Mouse (Mus musculus) mesoderm, embryonic 11.5 days (tissue): ENCODE measurements at regions not wholly inside any gene's neighbourhood (a gene's known extent, or its start where the extent isn't known, plus 50 kb on each side); places are given as distances from the start of the nearest gene placed in this dataset.

Source experiments
- DNase-seq: peaks from one replicate; pipeline ENCODE4 v3.0.0-alpha.2; 2012; ENCODE audit warnings: low read depth, low spot score

GRCm38 (mm10) chr13:16668652-16669051, 657.0 kb downstream of the Inhba start:
- DNase-seq, result no peak

- DNase-seq, result no peak
Observed at GRCm38 (mm10) chr13:16669281-16669680, 657.6 kb downstream of the Inhba start.

GRCm38 (mm10) chr13:16670047-16670733, 658.5 kb downstream of the Inhba start:
- DNase-seq, result no peak

- DNase-seq, result no peak
Observed at GRCm38 (mm10) chr13:16670736-16671135, 659.1 kb downstream of the Inhba start.

DNA sequence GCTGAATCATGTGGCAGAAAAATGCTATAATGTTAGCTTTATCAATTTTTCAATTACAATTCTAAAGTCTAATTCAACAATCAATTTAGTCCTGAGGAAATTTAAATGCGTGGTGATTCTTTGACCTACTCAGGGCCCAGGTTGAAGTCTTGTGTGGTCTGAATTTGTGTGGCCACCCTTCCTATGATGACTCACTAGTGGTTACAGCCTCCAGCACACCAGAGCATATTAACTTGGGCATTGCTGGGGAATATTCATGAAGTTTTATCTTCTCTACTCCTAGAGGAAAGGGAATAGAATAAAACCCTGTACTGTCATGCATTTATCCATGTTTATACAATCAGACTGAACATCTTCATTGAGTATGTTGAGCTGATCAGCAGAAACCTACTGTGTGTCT, 665.2 kb downstream of the Inhba start:
- no peak for DNase-seq

DNA sequence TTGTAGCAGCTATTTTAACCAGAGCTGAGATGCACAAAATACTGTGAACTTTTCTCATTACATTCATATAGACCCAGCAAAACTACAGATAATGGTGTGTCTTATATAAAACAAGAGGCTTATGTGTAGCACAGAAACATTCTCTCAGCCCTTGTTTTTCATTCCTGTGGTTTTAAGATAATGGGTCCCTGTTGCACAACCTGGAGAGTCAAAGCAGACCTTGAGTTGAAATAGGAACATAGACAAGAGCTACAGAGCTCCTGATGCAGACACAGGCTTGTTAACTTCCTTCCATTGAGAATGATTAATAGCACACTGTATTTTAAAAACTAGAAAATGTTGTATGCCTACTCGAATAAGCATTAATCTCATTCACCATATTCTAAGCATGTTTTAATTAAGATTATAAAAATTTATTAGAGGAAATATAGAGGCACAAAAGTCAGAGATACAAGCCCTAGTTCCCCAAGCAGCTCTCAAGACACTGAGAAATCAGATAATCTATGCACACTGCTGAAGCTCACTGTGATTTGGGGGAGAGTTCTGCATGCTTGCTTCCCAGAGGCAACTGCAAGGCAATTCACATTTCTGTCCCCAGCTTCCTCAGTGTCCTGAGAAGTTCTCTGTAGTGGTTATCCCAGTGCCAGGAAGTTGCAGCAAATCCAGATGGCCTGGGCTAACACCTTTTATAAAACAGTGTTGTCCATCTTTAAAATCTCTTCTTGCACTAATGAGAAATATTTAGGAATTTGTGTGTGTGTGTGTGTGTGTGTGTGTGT, 666.8 kb downstream of the Inhba start:
- no peak for DNase-seq

DNA sequence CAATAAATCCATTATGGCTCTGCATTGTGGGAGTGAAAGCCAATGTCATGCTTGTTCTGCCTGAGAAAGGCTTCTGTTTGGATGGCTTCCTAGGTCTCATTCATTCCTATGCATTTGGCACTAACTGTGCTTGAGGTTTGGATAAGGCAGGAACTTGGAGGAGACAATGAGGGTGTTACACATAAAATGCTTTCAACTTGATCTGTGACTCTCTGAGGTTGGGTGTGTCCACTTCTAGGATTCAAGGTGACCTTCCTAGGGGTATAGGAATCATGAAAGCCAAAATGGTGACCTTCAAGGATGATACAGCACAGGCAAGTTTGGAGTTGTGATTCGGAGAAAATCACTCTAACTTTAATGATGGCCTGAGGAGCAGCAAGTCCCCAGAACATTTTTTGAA, 682.5 kb downstream of the Inhba start:
- DNase-seq, result no peak

GRCm38 (mm10) chr13:16700934-16701333, 689.3 kb downstream of the Inhba start:
- DNase-seq, result no peak

DNA sequence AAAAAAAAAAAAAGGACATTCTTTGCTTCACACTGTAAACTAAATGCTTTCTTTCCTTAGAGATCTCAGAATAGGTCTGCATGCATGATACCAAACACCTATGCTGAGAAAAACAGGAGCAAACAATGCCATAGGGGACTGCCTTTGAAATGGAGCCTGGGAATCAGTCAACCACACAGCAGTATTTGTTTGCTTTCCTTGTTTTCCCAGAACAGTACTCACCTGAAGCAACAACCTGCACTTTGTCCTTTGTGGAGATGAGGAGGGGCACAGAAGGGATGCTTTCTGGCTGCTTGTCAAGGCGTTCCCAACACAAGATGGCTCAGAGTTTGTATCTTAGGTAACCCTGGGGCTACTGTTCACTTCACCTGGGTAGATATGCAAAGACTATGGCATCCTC, 690.5 kb downstream of the Inhba start:
- no peak for DNase-seq

DNA sequence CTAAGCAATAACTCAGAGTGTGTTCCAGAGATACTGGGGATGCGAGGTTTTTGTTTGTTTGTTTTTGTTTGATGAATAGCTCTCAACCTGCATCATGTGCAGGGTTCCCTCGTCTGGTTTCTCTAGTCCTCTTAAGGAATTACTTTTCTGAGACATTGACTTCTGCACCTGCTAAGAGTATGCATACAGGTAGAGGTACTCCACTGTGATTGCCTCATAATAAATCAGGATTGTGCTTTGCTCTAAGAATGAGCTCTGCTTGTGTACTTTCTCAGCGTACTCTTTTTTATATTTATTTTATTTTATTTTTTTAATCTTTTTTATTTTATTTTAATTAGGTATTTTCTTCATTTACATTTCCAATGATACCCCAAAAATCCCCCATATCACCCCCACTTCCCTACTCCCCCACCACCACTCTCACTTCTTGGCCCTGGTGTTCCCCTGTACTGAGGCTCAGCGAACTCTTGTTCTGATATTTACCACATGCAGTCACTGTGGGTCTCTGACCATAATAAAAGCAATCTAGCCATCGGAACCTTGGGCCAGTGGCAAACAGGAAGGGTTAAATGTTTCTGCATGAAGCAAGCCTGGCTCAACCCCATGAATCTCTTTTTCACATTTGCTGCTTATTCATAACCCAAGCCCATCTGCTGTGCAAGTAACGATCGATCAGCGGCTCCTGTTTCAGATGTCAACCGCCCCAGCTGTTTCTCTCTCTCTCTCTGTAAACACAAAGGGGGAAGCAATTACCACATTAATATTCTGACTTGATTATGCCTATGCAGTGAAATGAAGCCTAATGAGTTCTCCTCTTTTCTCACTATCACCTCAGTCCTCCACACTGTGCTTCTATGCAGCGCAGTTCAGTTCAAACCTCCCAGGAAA, 693.8 kb downstream of the Inhba start:
- peak; percentile 32 for DNase-seq

GRCm38 (mm10) chr13:16706105-16706442, 694.4 kb downstream of the Inhba start:
- no peak for DNase-seq

- no peak for DNase-seq
Observed at GRCm38 (mm10) chr13:16715296-16715960, 703.8 kb downstream of the Inhba start.

DNA sequence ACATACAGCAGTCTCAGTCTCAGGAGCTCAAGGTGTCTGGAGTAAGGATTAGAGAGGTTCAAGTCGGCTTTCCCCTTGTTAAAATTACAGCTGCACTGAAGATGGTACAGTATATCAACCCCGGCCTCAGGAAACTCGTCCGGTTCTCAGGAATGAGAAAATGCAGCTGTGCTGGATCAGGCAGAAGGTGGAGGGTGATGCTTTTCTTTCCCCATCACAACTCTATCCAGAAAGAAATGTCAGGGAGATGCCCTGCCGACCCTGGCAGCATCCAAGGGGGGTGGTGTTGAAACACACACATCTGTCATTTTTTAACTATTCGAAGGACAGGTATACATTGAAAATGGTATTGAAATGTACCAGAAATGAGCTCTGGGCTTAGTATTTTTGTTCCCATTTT, 704.7 kb downstream of the Inhba start:
- peak; percentile 14 for DNase-seq

- no peak for DNase-seq
Observed at GRCm38 (mm10) chr13:16716796-16717749, 705.4 kb downstream of the Inhba start.

DNA sequence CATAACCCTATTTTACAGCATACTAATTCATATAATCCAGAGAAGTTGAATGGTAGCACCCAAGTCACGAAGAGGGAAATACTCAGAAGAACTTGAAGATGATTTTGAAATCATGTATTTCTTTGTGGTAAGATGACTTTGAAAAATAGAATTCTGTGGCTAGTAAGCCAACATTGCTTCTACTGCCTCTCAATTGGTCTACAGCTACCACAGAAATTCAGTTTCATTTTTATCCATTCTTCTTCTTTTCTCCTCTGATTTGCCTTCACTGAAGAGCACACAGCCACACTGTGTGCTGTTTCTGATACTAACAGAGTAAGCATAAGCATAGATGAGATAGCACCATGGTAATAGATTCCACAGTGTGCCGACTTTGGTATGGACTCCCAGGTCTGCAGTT, 708.4 kb downstream of the Inhba start:
- no peak for DNase-seq

- DNase-seq, result no peak
Observed at GRCm38 (mm10) chr13:16725350-16725749, 713.7 kb downstream of the Inhba start.

DNA sequence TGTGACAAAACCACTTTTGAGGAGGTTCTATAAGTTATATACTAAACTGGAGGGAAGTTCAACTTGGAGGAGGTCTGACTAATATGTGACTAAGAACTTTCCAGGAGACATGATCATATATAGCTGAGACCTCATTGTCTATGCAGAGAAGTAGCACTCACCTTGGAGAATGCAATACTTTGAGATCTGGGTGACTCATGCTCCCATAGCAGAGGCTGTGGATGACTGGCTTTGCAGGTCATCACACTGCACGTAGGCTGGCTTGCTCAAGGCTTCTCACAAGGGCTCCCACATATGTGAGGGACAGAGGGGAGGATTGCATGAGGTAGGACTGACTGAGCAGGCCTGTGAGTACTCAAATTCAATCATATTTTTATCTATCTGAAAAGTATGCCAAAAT, 726.7 kb downstream of the Inhba start:
- no peak for DNase-seq

GRCm38 (mm10) chr13:16739563-16739962, 727.9 kb downstream of the Inhba start:
- no peak for DNase-seq

GRCm38 (mm10) chr13:16744237-16744636, 732.6 kb downstream of the Inhba start:
- no peak for DNase-seq

DNA sequence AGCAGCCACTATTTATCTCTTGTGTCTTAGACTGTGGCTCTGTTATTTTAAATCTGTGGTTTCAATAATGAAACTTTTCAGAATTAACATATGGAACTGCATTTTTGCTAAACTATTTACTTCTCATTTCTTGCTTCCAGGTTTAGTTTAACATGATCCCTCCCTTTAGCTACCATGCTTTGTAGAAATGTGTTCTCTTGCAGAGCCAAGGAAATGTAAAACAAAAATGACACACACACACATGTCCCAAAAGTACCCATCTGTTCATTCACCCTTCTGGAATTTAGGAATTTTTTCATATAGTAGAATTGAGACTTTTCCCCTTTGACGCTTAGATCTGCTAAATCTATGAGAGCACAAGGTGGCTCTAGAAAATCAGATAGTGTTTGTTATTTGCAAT, 734.0 kb downstream of the Inhba start:
- no peak for DNase-seq

DNA sequence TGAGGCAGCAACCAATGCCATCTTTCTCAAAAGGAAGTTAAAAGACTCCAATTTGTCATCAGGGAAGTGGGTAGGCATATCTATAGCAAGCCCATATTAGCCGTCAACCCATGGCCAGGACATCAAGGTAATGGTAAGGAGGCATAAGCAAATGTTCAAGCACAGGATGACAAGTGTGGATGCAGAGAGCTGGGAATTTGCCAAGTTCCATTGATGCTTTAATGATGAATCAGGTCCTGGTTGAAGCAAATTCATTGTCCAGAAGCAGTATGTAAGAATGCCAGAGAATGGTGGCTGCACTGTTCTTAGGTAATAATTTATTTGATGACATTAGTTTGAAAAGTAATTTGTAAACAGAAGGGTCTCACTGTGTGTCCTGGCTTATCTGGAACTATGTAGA, 734.8 kb downstream of the Inhba start:
- no peak for DNase-seq
